Mouse (Mus musculus): ENCODE results near the gene Cpm.
"Not testable (repeated sequence)": the region's sequence is repeated elsewhere in the genome, so short reads cannot be mapped to it uniquely, and the experiment has no call there.

Cpm gene

GRCm38 (mm10) chr10:117607051-117607803, 22.1 kb upstream of the Cpm start:
- DNase-seq (ENCODE audit: low spot score in 2 of 2) = no peak

DNA sequence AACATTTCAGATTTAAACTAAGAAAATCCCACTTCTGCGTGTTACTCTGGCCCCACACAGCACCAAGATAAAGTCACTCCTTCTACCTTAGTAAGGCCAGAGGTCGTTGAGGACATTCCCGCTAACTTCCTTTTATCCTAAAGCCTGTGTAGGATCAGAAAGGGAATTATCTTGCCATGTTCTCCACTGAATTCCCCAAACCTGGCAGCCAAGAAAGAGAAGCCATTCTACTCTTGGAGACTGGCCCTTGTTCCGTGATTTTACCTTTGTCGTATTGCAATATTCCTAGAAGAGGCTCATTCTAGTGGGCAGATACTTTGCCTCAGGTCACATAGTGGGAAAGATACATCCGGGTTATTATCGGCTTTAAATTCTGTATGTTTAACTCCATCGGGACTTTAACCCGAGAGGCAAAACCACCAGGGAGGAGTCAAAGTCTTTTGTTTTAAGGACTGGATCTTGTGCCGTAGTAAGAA, 21.5 kb upstream of the Cpm start:
- DNase-seq (ENCODE audit: low spot score in 2 of 2) = no peak

DNA sequence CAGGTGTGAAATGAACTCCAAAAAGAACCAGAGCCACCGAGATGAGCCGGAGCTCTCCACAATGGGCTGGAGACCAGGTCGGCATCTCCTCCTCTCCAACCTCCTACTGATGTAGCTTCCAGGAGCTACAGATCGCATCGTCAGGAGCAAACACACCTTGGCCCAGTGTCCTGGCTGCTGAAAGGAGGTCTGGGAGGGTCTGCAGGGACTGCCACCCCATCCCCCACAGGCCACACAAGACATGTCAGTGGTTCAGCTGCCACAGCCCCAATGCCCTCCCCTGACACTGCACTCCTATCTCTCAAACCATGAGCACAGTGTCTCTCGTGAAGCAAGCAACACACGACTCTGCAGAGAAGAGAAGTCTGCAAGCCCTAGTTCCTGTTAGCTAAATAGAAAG, 20.8 kb upstream of the Cpm start:
- DNase-seq (ENCODE audit: low spot score in 2 of 2) = no peak

DNA sequence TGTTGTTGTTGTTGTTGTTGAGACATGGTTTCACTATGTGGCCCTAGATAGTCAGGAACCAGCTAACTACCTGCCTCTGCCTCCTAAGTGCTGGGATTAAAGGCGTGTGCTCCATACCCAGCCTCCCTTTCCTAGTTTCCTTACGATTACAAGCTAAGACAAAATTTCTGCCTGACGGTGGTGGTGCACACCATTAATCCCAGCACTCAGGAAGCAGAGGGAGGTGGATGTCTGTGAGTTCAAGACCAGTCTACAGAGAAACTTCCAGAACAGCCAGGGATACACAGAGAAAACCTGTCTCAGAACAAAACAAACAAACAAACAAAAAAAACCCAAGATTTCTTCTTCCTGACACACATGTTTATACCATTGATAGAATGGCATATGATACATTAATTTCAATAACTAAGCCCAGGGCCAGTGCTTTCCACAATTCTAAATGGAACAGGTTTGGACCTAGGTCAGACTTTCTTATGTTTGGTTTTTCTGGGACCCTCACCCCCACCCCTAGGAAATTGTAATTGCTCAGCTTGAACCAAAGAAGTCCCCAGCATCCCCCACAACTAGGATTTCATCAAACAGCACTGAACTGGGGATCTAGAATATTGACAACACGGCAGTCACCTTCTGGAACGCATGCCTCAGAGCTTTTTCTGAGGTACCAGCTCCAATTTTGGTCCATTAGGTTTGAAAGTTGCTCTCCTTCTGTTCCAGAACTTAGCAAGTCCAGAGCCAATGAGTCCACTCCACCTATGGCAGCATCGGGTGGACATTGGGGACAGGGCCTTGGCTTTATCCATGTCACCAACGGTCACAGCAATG, 20.1 kb upstream of the Cpm start:
- DNase-seq (ENCODE audit: low spot score in 2 of 2) = no peak

GRCm38 (mm10) chr10:117609810-117610090, 19.6 kb upstream of the Cpm start:
- DNase-seq (ENCODE audit: low spot score in 2 of 2) = no peak

DNA sequence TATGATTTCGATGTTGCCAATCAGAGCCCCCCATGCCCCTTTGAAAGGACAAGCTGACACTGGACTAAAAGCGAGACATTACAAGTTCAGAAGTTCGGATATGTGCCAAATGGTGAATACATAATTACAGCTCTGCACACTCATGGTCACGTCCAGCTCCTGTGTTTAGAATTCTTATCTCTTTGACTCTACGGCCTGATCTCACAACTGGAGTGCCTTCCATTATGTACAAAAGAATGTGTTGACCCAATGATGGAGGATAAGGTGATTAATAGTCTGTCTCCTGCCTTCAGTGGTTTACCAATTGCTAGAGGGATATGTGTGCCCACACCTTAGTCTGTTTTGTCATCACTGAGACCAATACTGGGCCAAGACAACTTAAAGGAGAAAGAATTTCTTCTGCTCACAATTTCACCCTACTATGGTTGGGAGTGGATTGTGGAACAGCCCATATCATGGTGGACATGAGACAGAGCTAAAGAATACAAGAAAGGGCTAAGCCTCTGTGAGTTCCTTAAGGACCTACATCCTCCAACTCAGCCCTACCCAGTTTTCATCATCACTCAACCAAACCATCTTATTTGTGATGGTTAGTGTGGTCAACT, 19.0 kb upstream of the Cpm start:
- DNase-seq (ENCODE audit: low spot score in 2 of 2) = no peak

DNA sequence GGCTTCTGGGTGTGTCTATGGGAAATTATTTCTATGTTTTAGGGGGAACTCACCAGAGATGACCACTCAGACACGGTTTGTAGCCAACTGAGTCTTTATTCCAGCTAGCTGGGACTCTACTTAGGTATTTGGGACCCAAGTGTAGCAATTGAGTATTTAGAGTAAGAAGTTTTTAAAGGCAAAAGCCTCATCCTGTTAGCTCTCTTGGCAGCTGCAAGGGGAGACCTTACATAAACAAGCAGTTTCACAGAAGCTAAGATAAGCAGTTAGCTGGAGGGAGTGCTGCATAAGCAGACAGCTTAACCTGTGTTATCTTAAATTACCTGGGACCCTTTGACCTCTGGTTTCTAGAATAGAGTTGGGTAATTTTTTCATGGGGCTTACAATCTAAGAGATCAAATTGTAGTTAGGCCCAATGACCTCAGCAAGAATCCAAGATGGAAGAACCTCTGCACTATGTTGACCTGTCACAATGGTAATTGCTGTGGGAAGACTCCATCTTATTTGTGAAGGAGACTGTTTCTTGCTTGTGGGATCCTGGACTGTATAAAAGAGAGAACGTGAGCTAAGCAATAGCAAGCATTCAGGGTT, 18.4 kb upstream of the Cpm start:
- DNase-seq (ENCODE audit: low spot score in 2 of 2) = no peak

DNA sequence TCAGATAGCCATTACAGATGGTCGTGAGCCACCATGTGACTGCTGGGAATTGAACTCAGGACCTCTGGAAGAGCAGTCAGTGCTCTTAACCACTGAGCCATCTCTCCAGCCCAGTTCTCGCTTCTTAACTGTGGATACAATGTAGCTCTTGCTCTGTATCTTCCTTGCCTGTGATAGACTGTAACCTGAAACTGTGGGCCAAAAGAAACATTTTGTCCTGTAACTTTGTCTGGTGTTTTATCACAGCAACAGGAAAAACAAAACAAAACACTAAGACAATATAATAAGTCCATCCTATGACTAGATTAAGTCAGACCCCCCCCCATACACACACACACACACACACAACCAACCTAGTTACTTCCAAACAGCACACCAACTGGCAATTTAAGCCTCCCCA, 17.8 kb upstream of the Cpm start:
- no peak for DNase-seq (ENCODE audit: low spot score in 2 of 2)

GRCm38 (mm10) chr10:117611976-117612375, 17.3 kb upstream of the Cpm start:
- DNase-seq (ENCODE audit: low spot score in 2 of 2) = no peak

GRCm38 (mm10) chr10:117612621-117613584, 16.4 kb upstream of the Cpm start:
- no peak for DNase-seq (ENCODE audit: low spot score in 2 of 2)

GRCm38 (mm10) chr10:117613960-117614359, 15.3 kb upstream of the Cpm start:
- DNase-seq (ENCODE audit: low spot score in 2 of 2) = no peak

DNA sequence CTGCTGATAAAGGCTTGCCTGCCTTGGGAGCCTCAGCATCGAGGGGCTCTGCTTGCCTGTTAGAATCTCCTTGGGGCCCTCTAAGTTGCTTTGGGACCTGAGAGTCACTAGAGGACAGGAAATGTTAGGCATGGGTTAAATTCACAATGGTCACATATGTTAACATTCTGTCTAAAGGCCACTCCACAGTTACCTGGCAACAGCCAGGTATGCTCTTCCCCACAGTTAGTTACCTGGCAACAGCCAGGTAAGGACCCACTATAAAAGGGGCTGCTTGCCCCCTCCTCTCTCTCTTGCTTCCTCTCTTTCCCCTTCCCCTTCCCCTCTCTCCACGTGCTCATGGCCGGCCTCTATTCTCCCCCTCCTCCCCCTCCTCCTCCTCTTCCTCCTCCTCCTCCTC, 14.9 kb upstream of the Cpm start:
- DNase-seq (ENCODE audit: low spot score in 2 of 2) = no peak

DNA sequence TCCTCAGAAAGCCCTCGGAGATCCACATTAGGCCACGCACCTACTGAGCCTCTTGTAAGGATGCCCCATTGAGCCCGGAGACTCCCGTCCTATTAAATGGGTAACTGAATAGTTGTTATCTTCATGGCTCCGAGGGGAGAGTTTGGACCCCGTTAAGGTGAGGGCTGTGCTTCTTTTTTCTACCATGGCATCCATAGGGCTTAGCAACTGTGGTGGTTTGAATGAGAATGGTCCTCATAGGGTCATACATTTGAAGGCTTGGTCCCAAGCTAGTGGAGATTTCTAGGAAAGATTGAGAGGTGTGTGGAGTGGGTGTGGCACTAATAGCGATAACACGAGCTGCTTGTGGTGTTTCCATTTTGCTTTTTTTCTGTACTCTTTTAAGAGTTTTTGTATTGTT, 14.1 kb upstream of the Cpm start:
- no peak for DNase-seq (ENCODE audit: low spot score in 2 of 2)

DNA sequence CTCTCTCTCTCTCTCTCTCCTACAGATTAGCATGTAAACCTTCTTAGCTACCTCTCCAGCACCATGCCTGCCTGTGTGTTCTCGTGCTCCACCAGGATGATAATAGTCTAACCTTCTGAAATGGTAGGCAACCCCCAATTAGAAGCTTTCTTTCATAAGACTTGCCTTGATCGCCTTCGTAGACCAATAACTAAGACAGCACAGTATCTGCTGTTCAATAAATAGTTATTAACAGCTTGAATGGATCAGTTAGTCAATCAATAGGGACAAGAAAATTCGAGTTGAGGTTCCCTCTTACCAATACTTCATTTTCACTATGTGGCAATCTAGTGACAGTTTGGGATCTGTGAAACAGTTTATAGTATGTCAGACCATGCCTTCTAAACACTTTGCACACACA, 13.6 kb upstream of the Cpm start:
- DNase-seq (ENCODE audit: low spot score in 2 of 2) = no peak

DNA sequence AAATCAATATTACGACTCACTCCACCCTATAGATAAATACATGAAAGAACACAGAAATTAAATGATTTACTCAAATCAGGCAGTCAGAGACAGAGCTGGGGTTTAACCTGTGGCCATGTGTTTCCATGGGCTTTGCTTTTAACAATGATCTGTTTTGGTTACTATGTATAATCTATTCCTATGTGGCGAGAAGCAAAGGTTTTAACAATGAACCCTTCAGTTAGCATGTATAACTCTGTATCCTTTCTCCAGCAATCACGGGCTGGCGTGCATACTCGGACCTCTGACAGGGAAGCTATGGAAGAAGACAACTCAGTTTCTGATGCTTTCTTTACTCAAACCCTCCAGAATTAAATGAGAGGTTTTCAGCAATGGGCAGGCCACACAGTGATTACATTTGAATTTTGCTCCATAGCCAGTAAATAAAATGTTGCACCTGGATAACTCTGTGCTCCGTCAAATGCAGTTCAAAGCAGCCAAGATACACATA, 13.1 kb upstream of the Cpm start:
- DNase-seq (ENCODE audit: low spot score in 2 of 2) = no peak

- DNase-seq (ENCODE audit: low spot score in 2 of 2) = not testable (repeated sequence)
Measured at GRCm38 (mm10) chr10:117616765-117617164, 12.5 kb upstream of the Cpm start.

DNA sequence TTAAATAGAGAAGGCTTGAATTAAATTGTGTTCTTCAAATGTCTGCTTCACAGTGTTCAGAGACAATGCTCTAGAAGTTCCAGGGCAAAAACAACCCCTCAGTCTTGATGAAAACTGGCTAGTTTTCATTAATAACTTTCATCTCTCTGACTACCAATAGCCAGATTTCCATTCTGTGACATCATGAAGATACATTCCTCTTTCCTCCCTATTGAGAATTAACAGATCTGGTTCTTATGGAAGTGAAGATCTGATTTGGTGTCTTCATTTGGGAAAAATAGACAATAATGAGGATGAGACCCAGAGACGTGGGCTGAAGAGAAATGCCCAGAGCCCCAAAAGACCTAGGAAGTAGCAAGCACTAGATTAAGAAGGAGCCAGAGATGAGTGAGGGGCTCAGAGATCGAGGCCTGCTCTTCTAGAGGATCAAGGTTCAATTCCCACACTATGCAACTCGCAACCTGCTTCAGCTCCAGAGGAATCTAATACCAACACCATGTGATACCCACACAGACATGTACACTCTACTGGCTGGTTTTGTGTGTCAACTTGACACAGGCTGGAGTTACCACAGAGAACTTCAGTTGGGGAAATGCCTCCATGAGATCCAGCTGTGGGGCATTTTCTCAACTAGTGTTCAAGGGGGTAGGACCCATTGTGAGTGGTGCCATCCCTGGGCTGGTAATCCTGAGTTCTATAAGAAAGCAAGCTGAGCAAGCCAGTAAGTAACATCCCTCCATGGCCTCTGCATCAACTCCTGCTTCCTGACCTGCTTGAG, 11.5 kb upstream of the Cpm start:
- DNase-seq (ENCODE audit: low spot score in 2 of 2) = no peak

- DNase-seq (ENCODE audit: low spot score in 2 of 2) = no peak
Measured at GRCm38 (mm10) chr10:117619041-117619861, 10.0 kb upstream of the Cpm start.

- no peak for DNase-seq (ENCODE audit: low spot score in 2 of 2)
Measured at GRCm38 (mm10) chr10:117619862-117620179, 9.5 kb upstream of the Cpm start.

GRCm38 (mm10) chr10:117620530-117620929, 8.8 kb upstream of the Cpm start:
- no peak for DNase-seq (ENCODE audit: low spot score in 2 of 2)
